Mouse (Mus musculus) skeletal muscle tissue, adult 2 months (tissue): ENCODE data around the gene Tifab.
"Not testable (repeated sequence)": the region's sequence is repeated elsewhere in the genome, so short reads cannot be mapped to it uniquely, and the experiment has no call there.

Source experiments
- DNase-seq: peaks from one replicate; pipeline ENCODE4 v3.0.0-alpha.2; 2012; ENCODE audit warnings: low read depth, low spot score

Gene Tifab

GRCm38 (mm10) chr13:56178416-56179035 is at the start of gene Tifab:
Gene Tifab, minus strand, starts transcription at chr13:56178885.
- DNase-seq = no peak

GRCm38 (mm10) chr13:56226175-56226954 is 47.7 kb upstream of the Tifab start:
- no peak for DNase-seq

GRCm38 (mm10) chr13:56223625-56224024 is 44.9 kb upstream of the Tifab start:
- no peak for DNase-seq

- DNase-seq = no peak
These were observed 44.2 kb upstream of the Tifab start for GRCm38 (mm10) chr13:56222849-56223246.

- DNase-seq = no peak
These were observed 43.5 kb upstream of the Tifab start for GRCm38 (mm10) chr13:56221995-56222848.

GRCm38 (mm10) chr13:56221129-56221910 is 42.6 kb upstream of the Tifab start:
- DNase-seq = no peak

- DNase-seq = no peak
These were observed 40.6 kb upstream of the Tifab start for GRCm38 (mm10) chr13:56219254-56219653.

- no peak for DNase-seq
These were observed 37.4 kb upstream of the Tifab start for GRCm38 (mm10) chr13:56216090-56216489.

GRCm38 (mm10) chr13:56214633-56215032 is 35.9 kb upstream of the Tifab start:
- no peak for DNase-seq

GRCm38 (mm10) chr13:56209067-56209411 is 30.4 kb upstream of the Tifab start:
- no peak for DNase-seq

- DNase-seq = no peak
These were observed 29.8 kb upstream of the Tifab start for GRCm38 (mm10) chr13:56208225-56209066.

- DNase-seq = no peak
These were observed 20.8 kb upstream of the Tifab start for GRCm38 (mm10) chr13:56199506-56199905.

- DNase-seq = peak; percentile 93
These were observed 19.0 kb upstream of the Tifab start for GRCm38 (mm10) chr13:56197473-56198266.

GRCm38 (mm10) chr13:56197031-56197430 is 18.3 kb upstream of the Tifab start:
- DNase-seq = peak; percentile 25

GRCm38 (mm10) chr13:56195824-56196223 is 17.1 kb upstream of the Tifab start:
- not testable (repeated sequence) for DNase-seq

- not testable (repeated sequence) for DNase-seq
These were observed 15.5 kb upstream of the Tifab start for GRCm38 (mm10) chr13:56194181-56194580.

- no peak for DNase-seq
These were observed 12.5 kb upstream of the Tifab start for GRCm38 (mm10) chr13:56191225-56191624.

- DNase-seq = no peak
These were observed 11.0 kb upstream of the Tifab start for GRCm38 (mm10) chr13:56189688-56190087.

- DNase-seq = no peak
These were observed 5.0 kb upstream of the Tifab start for GRCm38 (mm10) chr13:56183687-56184086.

GRCm38 (mm10) chr13:56181424-56181823 is 2.7 kb upstream of the Tifab start:
- peak; percentile 45 for DNase-seq
